Mouse (Mus musculus) kidney, postnatal 25 days (tissue): ENCODE measurements at regions not wholly inside any gene's neighbourhood (a gene's known extent, or its start where the extent isn't known, plus 50 kb on each side); places are given as distances from the start of the nearest gene placed in this dataset.

ENCODE experiments used
- DNase-seq, 2 experiments: peaks; one replicate each; pipeline ENCODE4 v3.0.0; 2021; ENCODE audit warnings: mixed read lengths in 2 of 2

DNA sequence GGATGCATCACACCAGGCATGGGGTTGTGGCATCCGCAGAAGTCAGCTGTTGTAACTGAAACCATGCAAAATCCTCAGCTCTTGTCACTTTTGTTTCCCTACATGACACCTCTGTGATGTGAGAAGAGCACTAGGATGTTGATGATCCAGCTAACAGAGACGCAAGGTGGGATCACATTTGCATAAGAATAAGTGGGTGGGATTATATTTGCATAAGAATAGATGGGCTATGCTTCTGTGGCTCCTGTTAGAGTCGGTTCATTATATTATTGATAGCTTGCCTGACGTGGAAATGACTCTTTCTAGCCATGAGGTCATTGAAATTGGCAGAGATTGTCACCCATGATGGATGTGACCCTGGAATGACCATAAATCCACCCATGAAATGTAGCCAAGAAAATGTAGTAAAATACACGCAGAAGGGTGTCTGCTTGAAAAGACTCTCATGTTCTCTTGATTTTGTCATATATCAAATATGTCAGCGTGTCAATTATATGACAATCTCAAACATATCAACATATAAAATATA is 102.2 kb upstream of the Arg1 start:
- DNase-seq, result no peak

DNA sequence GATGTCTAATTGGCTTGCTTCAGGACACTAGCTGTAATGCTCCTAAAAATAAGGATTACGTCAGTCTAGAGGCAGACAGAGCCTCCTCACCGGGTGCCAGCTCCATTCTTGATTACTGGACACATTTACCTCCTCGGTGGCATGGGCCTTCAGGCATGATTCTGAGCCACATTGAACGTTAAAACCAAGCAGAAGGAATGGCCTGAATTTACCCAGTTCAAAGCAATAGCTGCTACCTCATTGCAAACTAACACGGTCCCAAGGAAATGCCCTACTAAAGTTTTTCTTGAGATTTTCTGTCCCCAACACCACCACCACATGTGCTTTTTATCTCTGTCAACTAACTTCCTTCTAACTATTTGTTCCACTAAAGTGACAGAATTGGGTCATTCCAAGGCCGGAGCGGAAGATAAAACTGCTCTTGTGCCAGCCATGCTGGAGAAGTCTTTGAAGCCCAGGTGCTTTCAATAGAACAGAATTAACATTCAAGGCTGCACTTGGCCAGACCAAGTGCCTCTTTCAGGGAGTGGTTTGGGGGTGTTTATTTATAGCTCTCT is 96.4 kb upstream of the Arg1 start:
- DNase-seq, result peak in 1 of 2 experiments; percentile 5

DNA sequence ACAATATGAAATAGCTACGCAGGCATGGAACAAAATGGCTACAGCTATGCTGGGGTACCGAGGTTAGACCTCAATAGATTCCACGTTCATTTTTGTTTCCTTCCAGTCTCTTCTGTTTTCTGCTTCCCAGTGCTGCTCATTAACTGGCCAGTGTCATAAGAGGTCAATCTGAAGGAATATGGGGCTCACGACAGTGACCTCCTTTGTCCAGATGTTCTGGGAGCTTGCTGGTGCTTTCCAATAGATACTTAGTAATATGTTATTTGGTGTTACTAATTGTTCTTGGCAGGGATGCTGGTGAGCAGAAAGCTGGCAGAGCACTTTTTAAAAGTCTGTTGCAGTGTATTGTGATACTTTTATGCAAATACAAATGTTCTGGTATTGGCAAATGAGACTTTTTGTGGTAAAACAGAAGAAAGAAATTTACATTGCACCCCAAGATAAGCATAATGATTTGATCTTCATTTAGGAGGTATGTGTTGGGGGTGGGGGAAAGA is 95.8 kb upstream of the Arg1 start:
- no peak for DNase-seq

DNA sequence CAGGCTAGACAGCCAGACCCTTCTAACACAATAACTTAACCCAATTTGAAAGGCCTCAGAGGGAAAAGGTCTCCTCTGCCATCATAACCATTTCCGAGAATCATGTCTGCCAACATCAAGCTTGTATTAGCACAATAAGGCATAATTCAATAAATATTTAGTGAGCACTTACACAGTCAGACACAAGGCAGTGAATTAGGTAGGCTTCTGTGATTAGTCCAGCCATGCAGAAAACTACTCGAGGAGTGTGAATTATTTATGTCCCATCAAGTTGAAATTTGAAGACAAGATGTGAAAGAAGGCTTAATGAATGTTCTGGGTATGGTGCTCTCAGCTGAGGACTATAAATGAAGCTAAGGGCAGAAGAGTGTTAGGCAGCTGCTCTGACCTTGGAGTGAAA is 91.7 kb upstream of the Arg1 start:
- no peak for DNase-seq

DNA sequence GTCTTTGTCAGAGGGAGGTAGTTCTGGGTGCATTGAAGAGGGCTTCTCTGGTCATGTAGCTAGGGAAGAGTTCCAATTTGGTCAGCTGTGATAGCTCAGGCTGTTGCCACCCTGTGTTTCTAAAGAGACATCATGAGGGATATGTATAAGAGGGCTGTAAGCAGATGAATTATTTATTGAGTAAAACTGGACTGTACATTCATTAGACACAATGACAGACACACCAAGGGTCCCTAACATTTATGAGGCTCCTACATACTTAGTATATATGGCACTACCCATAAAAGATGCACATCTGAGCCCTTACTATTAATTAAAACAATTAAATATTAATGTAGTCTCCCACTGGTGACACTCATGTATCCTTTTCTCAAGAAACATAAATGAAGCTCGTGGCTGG is 90.6 kb upstream of the Arg1 start:
- DNase-seq, result no peak

DNA sequence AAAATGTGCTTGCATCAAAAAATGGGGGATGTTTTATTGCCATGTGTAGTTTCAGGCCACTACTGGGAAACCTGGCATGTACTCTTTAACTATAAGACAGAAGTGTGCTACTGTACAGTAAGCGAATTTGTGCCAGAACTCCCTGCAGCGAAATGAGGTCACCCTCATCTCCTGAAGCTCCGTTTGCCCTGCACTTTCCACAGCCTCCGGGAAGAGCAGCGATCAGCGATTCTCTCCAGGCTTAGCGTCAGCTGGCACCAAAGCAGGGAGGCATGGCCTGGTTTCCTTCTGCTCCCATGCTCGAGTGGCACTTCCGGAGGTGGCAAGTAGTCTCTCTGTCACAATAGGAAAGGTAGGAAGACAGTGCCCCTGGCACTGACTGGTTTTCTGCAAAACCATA is 88.8 kb upstream of the Arg1 start:
- no peak for DNase-seq

DNA sequence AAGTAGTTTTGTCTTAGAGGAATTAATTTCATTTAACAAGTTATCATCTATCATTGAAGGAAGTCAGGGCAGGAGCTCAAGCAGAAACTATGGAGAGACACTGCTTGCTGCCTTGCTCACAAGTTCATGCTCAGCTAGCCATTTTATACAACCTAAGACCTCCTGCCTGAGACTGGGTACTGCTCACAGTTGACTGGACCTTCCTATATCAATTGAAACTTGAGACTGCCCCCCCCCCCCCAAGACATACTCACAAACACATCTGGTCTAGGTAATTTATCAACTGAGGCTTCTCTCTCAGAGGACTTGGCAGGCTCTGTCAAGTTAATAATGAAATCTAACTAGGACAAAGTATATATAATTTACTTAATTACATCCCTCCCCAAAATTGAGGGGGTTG is 84.8 kb upstream of the Arg1 start:
- DNase-seq, result no peak

DNA sequence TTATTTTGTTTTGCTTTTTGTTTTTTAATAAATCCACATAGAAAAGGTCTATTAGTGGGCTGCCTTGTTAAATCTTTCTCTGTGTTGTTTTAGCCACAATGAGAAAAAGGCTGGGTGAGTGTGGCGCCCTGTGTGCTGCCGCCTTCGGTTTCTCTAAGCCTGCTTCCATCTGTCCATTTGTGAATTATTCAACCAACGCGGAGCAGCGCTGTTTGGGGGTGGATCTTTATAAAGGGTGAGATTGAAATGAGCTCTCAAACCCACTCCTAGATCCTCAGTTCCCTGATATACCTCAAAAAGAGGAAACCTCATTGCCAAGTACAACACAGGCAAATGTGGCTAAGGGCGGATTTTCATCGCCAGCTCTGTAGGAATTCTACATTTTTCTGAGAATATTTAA is 74.0 kb upstream of the Arg1 start:
- no peak for DNase-seq

DNA sequence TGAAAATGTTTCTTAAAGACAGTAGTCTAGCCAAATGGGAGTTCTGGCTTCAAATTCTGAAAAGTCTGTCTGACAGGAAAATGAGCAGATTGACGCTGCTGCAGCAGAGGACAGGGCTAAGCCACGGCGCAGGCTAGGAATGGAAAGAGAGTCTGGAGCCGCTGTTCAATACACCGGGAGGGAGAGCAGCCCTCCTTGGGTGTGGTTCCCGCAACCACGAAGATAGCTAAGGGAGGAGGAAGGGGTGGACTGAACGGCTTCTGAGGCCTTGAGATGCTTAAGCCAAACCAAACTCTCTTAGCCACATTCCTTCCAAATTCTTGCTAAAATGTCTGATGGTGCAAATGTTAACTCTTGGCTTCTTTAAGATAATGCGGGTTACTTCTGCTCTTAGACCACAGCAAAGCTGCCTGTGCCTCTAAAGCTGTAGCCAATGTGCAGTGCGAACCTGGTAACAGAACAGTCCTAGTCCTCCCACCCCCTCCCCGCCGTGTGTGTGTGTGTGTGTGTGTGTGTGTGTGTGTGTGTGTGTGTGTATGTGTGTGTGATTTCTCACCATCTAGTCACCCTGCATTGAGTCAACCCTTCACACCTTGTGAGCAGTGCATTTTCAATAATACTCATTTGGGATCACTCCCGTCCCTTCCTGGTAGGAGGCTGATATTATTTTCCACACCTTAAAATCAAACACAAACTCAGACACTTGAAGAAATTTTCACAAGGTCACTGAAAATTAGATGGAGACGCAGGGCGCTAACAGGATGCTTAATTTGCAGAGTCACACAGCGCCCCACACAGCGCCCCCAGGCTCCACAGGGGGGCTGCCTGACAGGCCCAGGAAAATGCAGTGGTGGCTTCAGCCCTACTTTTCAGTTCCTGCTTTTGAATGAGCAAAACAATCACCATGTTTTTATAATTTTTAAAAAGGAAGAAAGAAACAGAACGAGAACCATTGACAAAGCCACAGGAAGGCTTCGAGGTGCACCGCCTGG is 73.2 kb upstream of the Arg1 start:
- no peak for DNase-seq

DNA sequence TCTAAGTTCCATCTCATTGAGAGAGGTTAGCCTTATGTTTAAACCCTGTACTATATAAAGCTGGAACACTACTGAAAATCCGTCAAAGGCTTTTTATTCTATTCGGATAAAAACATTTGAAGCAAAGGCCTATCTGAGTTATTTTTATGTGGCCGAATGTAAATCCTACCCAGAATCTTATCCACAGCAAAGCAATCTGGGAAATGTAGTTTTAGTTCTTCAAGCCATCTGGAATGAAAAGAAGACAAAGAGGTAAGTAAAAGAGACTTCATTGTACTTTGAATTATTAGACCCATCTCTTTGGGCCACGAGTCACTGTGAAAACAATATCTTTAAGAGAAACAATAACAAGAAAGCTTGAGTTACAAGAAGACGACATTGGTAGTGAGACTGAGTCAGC is 72.5 kb upstream of the Arg1 start:
- no peak for DNase-seq

DNA sequence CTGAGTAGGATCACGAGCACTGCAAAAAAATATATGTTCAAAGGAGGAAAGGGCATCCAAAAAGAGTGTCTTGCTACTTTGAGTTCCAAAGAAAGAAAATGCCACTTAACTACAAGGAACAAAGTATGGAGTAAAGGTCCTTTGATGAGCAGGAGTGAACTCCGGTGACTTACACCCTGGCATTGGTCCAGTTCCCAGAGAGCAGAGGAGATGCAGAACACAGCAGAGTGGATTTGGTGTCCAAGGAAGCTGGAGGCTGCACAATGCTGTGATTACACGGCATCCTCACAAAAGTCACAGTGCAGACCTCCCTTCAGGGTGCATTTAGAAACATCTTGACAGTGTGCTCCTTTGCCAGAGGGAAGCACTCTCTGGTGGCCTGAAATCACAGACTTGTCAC is 70.4 kb upstream of the Arg1 start:
- DNase-seq, result no peak

DNA sequence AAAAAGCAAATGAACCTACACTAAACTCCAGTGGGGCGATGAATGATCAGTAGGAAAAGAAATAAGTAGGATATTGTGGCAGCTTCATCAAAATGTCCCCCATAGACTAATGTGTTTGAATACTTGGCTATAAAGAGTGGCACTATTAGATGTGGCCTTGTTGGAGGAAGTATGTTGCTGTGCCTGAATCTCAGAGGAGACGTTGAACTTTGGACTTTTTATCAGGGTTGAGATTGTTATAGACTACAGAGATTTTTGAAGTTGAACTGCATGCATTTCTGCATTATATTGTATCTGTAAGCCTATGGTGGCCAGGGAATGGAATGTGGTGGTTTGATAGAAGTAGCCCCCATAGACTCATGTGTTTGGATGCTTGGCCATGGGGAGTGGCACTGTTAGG is 68.5 kb upstream of the Arg1 start:
- no peak for DNase-seq

DNA sequence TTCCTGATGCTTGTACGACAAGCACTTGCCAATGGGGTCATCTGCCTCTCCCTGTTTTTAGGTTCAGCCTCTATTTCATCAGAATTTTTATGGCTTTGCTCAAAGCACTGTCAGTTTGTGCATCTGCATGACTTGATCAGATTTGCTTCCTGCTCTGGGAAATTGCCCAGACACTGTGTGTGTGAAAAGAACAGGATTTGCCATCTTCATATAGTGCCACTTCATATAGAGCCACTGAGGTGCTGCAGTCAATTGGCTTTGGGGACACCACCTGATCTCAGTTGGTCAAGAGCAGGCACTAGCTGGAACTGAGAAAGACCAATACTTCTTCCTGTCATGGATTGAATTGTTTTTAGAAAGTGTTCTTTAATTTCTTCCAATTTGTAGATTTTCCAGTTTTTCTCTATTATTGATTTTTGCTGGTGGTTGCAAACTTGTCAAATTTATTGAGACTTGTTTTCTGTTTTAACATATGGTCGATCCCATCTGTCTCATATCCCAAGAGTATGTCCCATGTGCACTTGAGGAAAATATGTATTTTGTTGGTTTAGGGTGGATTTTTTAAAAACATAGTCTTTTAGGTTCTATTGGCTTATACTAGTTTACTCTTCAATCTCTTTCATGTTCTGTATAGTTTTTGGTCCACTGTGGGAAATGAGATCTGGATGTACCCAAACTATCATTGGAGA is 62.8 kb upstream of the Arg1 start:
- no peak for DNase-seq

DNA sequence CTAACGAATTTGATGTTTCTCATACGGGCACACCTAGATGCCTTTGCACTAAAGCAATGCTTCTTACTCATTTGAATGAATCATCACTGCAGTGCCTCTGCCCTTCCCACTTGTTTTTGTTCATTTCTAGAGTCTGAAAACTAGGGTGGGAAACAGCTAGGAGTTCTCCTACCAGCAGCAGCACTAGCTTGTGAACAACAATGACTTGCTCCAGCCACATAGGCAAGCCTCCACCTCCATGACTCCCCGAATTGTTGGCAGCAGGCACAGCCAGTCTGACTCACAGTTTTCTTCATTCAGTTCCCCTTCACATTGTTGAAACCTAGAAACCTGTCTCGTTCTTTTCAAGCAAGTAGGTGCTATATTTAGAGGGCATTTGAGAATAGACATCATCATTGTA is 57.5 kb upstream of the Arg1 start:
- no peak for DNase-seq

DNA sequence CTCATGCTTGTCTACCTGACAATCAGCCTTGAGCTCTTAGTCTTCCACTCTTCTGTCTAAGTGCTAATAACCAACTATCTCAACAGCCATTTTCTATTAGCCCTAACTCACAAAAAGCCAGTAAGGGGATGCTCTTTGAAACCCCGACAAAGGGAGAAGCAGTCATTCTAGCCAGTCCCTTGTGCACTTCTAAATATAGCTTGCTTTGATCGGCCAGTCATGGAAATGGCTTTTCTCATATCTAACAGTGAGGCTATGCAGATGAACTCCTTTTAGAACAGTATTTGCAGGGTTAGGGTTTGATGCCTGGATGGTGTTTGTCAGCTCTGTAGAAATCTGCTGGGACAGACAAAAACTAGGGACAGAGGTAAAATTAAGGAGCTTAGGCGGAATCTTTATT is 54.5 kb upstream of the Arg1 start:
- DNase-seq, result no peak
